In the genomic region with DNA sequence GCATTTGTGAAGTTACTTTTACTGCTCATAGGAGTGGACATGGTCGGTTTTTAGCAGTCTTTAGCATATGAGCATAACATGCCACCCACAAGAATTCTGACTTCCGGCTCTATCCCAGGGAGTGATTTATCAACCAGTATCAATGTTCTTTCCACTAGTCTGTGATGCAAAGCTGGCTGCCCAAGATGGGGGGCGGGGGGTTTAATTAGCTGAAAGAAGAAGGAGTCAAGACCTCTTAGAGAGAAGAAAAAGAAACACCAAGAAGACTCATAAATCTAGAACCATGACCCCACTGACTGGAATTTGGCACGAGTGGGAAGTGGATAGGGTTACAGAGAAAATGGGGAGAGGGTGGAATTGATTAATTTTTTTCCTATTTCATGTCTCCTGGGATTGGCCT, we compare ENCODE assay signal across 25 mouse cellular contexts.
"Had no signal": no experiment of that assay in that cellular context is flagged by ENCODE, and none has a peak within 500 bp of the region (broad histone marks: within the 10 kb centered on the region; RNA-seq: fewer than 3 reads in every experiment).

No protein-coding gene starts in this region.

- H3K4me1 ChIP-seq: limb, embryonic 15.5 days had no signal

- H3K9ac ChIP-seq: forebrain, embryonic 15.5 days; forebrain, postnatal 0 days; heart, embryonic 13.5 days; heart, embryonic 15.5 days; hindbrain, embryonic 13.5 days; hindbrain, embryonic 15.5 days; kidney, embryonic 15.5 days; limb, embryonic 13.5 days; limb, embryonic 15.5 days had no signal

- H3K9me3 ChIP-seq: forebrain, embryonic 15.5 days; heart, embryonic 13.5 days; heart, embryonic 15.5 days; hindbrain, embryonic 13.5 days; hindbrain, embryonic 15.5 days; kidney, embryonic 15.5 days; limb, embryonic 15.5 days had no signal

- H3K4me3 ChIP-seq: forebrain, embryonic 15.5 days; heart, adult 2 months; heart, embryonic 13.5 days; heart, embryonic 15.5 days; hindbrain, embryonic 13.5 days; hindbrain, embryonic 15.5 days; kidney, embryonic 15.5 days; limb, embryonic 13.5 days; limb, embryonic 15.5 days had no signal

- H3K27ac ChIP-seq: forebrain, embryonic 15.5 days; heart, adult 2 months; heart, embryonic 13.5 days; heart, embryonic 15.5 days; hindbrain, embryonic 13.5 days; hindbrain, embryonic 15.5 days; hindbrain, postnatal 0 days; kidney, embryonic 15.5 days; limb, embryonic 13.5 days; limb, embryonic 15.5 days had no signal

- ATAC-seq: forebrain, embryonic 15.5 days; forebrain, postnatal 0 days; hindbrain, postnatal 0 days; intestine, embryonic 16.5 days had no signal

- H3K27me3 ChIP-seq: forebrain, embryonic 15.5 days; heart, embryonic 13.5 days; heart, embryonic 15.5 days; hindbrain, embryonic 13.5 days; hindbrain, embryonic 15.5 days; kidney, embryonic 15.5 days; limb, embryonic 13.5 days; limb, embryonic 15.5 days had no signal

- H3K36me3 ChIP-seq: forebrain, embryonic 15.5 days; heart, embryonic 13.5 days; heart, embryonic 15.5 days; hindbrain, embryonic 13.5 days; hindbrain, embryonic 15.5 days; kidney, embryonic 15.5 days; limb, embryonic 13.5 days; limb, embryonic 15.5 days had no signal

- DNase-seq: forebrain, postnatal 0 days; gastrocnemius, postnatal 14 days; gastrocnemius, postnatal 36 days; heart, adult 11 months; heart, adult 2 months; heart, postnatal 14 days; heart, postnatal 36 days; kidney, adult 11 months; kidney, adult 8-10 months; kidney, postnatal 10 days; kidney, postnatal 36 days; layer of hippocampus, adult 9-11 months; layer of hippocampus, postnatal 36 days; left cerebral cortex, postnatal 4 days had no signal

- H3K4me2 ChIP-seq: forebrain, embryonic 15.5 days; heart, embryonic 11.5 days; heart, embryonic 13.5 days; heart, embryonic 15.5 days; hindbrain, embryonic 13.5 days; hindbrain, embryonic 15.5 days; kidney, embryonic 15.5 days; limb, embryonic 13.5 days; limb, embryonic 15.5 days had no signal
